Mouse (Mus musculus) lung, postnatal 14 days (tissue): Measurements from ENCODE around the gene Serinc3.
"Not testable (repeated sequence)": the region's sequence is repeated elsewhere in the genome, so short reads cannot be mapped to it uniquely, and the experiment has no call there.

Experiments used
- DNase-seq: peaks from one replicate; pipeline ENCODE4 v3.0.0; 2021

Gene Serinc3

DNA sequence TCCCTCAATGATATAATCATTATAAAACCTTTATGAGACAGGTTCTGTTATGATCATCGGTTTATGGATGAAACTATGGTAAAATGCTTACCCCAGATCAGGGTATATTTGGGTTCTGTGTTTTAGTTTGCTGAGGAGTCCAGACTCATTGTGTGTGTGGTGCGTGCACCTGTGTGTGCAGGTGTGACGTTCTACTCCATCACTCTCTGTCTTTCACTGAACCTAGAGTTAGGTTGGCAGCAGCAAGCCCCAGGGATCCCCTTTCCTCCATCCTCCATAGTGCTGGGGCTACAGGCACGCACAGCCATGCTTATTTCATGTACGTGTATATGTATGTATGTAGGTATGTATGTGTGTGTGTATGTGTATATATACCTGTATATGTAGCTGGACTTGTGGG is 17.1 kb upstream of the Serinc3 start:
- no peak for DNase-seq

DNA sequence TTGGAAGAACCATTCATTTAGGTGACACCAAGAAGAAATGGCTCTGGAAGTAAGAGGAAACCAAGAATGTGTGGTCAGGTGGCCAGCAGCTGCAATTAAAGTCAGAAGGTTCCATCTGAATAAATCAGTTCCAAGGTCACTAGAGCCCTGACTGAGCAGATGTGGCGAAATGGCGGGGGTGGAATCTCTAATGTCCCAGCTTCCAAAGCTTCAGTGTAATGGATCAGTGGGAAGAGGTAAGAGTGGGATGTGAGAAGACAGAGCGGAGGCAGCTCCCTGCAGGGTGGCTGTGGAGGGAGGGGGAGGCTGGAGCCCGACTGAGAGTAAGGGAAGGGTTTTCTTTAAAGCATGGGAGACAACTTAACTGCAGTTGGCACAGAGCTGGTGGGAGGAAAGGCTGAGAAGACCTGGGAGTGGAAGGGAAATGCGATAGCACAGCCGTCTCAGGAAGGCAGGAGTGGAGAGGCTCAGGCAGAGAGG is 16.5 kb upstream of the Serinc3 start:
- DNase-seq: no peak

DNA sequence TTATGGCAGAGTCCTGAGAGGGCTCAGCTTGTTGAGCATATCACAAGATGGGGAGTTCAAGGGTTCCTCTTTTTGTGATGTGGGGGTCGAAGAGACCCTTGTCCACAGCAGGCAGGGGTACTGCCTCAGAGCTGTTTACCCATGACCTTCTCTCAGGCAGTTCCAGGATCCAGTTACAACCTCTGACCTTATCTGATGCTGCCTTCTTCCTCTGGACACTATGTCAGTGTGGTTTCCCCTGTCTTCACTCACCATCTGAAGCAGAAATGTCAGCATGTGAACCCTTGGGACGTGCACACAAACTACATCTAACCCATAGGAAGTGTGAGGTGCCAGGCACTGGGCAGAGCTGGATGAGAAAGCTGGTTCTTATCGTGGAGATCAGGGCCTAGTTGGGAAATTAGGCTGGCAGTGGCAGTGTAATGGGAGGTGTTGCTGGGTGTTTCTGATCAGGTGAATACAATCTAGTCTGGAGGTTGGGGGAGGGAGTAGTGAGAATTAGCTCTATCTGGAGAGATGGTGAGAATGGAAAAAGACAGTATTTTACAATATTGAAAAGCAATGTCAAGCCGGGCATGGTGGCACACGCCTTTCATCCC is 15.3 kb upstream of the Serinc3 start:
- no peak for DNase-seq

DNA sequence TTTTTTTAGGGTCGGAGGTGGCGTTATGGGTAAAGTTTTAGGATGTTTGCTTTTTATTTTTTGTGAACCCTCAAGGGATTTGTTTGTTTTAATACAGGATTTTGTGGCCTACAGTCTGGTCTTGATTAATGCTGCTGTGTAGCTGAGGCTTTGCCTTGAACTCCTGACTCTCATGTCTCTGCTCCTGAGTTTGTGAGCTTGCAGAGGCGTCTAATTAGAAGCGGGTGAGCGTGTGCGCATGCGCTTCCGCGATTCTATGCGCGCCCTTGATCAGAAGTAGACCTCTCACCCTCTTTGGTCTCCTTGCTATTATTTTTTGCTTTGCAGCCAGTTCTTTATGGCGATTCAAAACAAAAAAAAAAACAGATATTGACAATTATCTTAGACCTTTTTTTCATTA is 14.5 kb upstream of the Serinc3 start:
- DNase-seq: no peak

DNA sequence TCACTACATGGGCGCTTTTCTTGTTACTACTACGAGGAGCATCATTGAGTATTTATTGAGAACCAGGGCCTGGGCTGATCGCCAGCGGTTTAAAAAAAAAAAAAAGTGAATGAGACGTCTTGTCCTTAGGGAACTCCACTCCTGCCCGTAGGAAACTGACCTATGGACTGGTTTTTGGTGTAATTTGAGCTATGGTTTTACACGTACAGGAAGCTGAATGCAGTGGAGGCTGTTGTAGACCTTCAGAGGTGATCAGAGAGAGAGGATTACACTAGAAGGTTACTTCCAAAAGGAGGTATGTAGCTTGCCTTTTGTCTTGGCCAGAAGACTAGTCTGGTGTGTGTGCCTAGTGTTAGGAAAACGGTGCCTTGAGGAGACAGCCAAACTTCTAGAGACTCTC is 14.0 kb upstream of the Serinc3 start:
- DNase-seq: peak; percentile 52

DNA sequence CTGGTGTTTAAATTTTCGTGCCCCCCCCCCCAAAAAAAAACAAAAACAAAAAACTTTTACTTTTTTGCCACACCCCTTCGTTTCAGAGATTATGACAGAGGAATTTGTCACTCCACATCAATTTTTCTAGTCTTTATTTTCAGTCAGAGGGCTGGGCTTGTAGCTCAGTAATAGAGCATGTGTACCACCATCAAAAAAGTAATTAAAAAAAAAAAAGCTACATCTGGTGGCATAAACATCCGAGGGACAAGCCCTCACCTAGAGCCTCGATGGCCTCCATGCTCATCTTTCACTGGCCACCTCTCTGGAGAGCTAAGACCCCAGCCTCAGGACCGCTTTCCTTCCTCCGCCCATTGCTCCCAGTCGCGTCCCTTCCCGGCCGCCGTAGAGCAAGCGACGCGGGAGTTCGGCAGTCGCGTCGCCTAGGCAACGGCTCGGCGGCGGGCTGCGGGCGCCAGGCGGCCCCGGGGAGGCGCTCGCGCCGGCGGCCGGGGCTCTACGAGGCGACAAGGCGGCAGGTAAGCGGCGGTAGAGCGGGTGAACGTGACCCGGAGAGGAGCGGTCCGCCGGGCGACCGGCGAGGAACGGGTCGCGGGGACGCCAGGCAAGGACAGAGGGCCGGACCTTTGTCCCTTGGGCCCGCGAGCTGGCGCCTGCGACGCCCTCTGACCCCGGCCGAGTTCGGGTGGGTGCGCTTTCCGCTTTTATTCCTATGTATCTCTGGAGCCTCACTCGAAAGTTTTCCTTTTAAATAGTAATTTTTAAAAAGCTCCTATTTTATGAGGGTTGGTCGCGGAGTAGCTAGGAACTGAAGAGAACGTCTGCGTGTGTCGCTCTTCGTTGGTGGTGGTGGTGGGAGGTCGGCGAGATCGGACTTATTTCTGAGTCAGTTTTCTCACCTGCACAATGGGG is 13.3 kb upstream of the Serinc3 start, which contains the start of gene Pkig:
TSS of gene Pkig (plus strand) at position 412 of the 912 bp plus-strand sequence.
- peak; percentile 84 for DNase-seq

DNA sequence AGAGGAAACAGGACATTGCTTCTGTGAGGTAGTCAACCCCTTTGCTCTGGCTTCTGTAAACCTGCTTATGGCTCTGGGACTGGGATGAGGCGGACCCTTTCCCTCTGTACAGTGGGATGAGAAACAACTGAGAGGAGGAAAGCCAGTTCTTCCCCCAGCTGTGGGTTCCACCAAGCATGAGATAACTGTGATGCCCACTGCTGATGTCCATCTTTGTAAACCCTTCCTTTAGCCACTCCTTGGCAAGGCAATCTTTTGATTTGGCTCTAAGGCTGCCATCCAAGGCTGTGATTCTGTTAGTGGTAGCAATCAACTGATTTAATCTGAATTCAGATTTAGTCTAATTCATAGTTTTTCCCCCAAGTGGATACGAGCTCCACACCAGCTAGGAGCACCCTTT is 12.6 kb upstream of the Serinc3 start:
- DNase-seq: no peak

DNA sequence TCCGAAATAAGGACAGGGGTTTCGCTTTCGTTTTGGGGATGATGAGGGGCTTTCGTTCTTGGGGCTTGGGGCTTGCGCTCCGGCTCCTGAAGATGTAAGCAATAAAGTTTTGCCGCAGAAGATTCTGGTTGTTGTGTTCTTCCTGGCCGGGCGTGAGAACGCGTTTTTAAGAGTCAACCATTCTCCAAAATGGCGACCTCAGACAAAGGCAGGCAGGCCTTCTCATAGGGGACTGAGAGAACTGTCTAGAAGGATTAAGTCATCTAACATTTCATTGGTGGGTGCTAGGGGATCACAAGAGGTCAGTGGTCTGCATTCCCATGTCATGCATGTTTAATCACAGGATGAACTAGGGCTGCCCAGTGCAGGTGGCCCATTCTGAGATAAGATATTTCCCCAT is 10.8 kb upstream of the Serinc3 start:
- not testable (repeated sequence) for DNase-seq

DNA sequence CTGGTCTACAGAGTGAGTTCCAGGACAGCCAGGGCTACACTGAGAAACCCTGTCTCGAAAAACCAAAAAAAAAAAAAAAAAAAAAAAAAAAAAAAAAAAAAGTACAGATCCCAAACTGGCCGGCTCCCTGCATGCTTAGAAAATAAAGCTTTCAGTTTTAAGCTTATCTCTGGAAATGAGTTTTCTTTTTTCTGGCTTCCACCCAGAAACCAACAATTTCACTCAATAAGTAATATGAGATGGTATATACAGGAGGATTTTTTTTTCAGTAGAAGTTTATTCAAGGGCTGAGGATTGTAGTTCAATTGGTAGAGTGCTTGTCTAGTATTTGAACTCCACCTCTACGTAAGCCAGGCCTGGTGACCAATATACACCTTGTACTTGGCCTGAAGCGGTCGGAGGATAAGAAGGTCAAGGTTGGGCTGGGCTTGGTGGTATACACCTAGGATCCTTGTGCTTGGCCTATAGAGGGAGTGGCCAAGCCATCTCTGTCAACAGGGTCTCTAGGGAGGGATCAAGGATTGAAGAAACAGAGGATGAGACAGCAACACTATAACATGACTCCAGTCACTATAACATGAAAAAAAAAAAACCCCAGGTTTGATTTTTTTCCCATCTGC is 1.6 kb upstream of the Serinc3 start:
- DNase-seq: no peak

DNA sequence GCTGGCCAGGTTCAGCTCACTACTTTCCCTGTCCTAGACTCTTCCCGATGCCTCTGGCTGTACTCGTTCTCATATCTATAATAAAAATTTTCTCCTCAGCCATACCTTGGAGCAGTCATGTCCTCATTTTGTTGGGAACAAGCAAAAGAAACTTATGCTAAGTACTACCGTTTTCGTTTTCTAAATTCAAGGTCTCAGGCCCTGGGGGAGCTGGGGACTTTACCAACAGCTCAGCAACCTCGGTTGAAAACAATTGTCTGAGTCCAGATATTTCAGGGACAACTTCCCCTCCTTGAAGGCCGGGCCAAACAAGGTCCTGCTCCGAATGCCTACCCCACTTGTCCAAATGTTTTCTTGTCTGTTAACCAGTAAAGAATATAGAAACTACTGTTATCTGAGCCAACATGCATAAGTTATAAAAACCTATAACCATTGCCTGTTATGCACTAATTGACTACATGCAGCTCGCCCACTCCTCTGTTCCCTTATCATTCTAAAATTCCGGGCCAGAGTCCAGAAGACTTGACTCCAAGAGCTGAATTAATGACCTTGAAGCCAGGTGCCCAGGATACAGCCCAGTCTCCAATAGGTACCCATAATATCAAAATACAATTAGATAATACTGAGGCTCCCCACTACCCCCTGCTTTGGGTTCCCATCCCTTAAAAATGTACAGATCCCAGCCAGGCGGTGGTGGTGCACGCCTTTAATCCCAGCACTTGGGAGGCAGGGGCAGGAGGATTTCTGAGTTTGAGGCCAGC is 949 bp upstream of the Serinc3 start:
- no peak for DNase-seq

DNA sequence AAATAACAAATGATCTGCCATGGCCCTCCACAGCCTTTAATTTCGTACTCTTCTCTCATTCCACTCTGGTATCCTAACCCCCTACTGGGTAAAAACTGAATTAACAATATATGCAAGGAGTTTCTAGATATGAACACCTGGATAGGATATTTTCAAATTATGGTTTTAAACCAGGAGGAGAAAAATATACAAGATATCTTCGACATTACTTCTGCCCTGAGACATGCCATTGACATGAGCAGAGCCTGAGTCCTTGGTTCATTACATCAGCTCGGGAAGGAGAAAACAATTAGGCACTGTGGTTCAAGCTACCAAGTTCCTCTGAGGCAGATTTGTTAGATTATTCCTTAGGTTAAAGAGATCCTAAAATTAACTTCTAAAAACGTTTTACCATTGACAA is 884 bp downstream of the Serinc3 start:
- no peak for DNase-seq

DNA sequence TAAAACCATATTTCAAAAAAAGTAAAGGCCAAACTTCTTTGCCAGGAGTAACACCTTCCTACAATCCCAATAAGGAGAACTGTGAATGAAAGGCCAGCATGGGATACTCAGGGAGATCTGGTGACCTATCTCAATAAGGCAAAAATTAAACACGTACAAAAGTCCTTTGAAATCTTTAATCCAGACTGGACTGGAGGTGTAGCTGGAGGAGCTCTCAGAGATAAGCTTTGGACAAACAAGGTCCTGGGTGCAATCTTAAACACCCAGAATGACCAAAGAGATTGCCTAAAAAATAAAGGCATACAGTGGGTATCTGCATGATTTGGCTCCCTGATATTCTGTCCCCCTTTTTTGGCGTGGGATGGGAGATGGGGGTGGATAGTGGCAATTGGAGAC is 1.4 kb downstream of the Serinc3 start:
- DNase-seq: no peak

DNA sequence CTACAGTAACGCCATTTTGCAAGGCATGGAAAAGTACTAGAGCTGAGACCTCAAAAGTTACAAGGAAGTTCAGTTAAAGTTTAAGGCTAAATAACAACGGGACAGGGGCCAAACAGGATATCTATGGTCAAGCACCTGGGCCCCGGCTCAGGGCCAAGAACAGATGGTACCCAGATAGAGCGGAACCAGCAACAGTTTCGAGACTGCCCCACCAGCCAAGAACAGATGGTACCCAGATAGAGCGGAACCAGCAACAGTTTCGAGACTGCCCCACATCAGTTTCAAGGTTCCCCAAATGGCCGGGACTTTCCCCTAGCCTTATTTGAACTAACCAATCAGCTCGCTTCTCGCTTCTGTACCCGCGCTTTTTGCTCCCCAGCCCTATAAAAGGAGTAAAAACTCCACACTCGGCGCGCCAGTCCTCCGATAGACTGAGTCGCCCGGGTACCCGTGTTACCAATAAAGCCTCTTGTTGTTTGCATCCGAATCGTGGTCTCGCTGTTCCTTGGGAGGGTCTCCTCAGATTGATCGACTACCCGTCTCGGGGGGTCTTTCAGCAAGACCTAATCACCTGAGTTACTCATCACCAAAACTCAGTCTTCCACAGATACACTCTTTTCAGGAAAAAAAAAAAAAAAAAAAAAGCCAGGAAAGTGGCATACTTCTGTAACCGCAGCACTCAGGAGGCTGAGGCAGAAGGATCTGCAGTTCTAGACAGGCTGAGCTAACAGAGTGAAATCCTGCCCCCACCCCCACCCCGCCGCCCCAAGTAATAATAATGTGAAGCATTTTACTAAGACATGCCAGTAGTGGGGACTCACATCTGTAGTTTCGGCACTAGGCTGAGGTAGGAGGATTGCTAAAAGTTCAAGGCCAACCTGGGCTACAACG is 2.0 kb downstream of the Serinc3 start:
- peak; percentile 70 for DNase-seq

DNA sequence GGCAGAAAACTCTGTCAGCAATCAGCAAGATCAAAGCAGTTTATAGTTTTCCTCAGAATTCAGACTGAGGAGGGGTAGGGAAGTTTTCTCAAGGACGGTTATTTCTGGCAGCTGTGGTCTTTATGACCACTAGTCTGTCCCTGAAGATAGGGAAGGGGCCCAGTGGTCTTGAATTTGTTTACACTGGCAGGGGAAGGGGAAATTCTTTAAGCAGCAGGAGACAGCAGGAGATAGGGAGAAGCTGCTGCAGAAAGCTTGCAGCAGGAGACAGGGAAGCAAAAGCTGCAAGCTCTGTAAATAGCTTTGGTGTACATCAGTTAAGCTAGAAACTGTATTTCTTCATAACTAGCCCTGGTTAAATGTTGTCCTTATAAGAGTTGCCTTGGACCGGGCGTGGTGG is 3.2 kb downstream of the Serinc3 start:
- no peak for DNase-seq

DNA sequence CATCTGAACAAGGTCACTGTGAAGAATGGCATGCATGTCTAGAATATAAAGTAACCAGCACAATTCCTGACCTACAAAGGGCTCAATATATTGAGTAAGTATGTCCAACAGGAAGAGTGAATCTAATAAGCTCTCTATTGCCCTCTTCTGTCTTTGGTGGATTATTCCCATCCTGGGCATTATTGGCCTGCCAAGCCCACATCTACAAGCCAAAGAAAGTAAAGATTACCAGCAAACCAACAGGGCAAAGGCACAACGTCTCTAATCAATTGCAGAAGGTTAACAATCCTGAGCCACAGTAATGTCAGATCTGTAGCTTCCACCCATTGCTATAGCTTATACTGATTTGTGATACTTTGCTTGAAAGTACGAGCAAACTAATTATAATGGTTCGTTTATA is 4.4 kb downstream of the Serinc3 start:
- no peak for DNase-seq

DNA sequence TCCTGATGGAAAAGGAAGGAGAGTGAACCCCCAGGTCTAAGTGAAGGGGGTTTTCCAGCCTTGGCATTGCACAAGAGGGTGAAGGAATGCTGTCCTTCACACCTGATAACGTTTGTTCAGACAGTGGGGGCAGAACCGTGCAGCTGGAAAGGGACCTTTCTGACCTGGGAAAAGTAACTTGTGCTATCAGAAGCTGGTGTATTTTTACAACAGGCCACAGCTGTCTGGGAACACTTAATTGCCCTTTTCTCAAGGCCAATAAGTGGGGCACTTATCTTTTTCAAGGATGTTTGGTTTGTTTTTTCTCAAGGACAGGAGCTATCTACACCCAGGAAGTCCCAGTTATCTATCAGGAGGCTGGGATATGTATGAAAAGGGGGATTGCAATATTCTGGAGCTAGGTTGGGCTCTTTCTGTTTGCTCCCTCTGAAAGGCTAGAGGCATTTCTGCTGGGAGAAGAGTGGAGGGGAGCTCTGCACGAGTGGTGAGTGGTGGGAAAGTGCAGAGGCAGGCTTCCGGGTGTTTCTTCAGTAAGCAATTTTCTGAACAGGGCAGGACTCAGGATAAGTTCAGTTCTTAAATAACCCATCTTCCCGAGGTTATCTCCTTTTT is 7.2 kb downstream of the Serinc3 start:
- no peak for DNase-seq

DNA sequence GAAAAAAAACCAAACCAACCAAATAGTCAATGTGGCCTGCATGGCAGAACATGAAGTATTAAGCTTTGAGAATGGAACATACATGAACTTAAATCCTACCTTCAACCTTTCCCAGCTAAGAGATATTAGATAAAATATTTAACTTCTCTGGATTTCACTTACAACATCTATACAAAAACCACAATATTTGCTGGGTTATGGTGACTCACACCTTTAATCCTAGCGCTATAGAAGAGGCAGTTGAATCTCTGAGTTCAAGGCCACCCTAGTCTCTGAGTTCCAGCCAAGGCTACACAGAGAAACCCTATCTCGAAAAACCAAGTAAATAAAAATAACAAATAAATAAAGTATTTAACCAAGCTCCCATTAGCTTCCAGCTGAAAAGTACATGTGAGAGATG is 8.9 kb downstream of the Serinc3 start:
- DNase-seq: no peak

DNA sequence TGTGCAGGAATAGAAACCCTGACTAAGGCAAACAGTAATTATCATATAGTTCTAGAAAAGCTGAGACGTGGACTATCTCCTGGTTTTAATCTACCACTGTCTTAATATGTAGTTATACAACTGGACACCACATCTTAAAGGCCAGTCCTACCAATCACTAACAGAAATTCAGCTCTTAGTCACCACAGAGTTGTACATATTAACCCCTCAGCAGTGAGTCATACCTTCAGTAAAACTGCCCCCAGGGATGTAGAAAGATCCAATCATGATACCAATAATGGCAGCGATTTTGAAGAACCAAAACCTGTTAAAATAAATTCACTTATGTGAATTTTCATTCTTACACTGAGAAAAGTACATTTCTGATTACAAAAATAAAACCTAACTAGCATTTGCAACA is 10.7 kb downstream of the Serinc3 start:
- DNase-seq: no peak

DNA sequence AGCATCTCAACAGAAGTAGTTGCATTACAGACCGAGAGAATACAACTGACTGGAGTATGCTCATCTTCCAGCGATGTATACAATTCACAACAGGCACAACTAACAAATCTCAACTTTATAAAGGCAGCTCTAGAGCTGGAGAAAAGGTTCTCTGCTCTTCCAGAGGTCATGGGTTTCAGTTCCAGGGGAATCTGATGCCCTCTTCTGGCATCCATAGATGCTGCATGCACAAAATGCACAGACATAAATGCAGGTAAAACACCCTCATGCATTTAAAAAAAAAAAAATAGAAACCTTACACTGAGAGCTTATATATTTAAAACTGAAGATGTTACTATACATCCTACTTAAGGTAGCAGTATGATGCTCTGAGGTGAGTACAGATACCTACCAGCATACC is 13.2 kb downstream of the Serinc3 start:
- no peak for DNase-seq

DNA sequence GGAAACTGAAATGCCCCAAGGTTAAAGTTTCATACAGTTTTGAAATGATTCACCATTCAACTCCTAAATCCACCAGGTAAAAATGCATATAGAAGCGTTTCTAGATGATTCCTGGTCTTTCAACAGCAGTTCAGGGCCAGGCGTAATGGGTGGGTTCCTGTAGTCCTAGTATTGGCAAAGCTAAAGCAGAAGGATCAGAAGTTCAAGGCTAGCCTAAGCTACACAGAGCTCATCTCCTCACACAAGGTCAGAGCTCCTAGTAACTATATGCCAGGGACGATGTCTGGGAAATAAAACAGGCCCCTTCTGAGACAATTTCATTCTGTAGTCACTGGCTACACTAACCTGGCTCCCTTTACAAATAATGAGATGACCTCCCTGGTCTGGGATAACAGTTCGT is 13.7 kb downstream of the Serinc3 start:
- no peak for DNase-seq

DNA sequence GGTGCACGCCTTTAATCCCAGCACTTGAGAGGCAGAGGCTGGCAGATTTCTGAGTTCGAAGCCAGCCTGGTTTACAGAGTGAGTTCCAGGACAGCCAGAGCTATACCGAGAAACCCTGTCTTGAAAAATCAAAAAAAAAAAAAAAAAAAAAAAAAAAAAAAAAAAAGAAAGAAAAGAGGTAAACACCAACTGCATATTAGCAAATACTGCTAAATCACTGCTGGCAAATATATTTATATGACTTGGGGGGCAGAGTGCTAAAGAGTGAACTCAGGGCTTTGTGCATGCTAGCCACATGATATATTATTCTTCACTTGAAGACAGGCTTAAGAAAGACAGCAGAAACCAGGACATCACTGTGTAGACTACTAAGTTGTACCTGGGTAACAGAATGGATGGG is 23.5 kb downstream of the Serinc3 start:
- DNase-seq: not testable (repeated sequence)

DNA sequence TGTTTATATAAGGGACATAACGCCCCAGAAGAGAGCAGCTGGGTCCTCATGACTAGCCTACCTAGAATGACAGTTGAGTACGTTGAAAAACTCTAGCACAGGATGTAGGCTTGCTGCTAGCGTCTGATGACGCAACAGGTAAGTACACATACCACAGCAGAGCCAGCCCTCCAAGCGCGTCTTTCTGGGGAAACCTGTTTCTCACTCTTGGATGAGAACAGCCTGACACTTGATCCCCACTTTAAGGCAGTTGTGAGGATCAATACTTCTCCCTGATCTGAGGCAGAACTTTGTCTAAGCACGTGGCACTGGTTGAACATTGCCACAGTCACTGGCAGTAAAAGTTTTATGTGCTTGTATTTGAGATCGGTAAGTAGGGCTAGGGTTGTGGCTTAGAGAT is 24.5 kb downstream of the Serinc3 start:
- DNase-seq: no peak
